Mouse (Mus musculus) small intestine, adult 2 months (tissue): ENCODE measurements at regions not wholly inside any gene's neighbourhood (a gene's known extent, or its start where the extent isn't known, plus 50 kb on each side); places are given as distances from the start of the nearest gene placed in this dataset.

ENCODE experiments used
- CTCF ChIP-seq: fragments of 200-500 bp; IDR thresholded peaks from 2 replicates; pipeline ENCODE4 v1.5.1; 2012; ENCODE audit warnings: low read depth, mild to moderate bottlenecking, control low read depth, inconsistent platforms, low read length, moderate library complexity, mixed read lengths; ENCODE audit not compliant: insufficient replicate concordance, insufficient read length; ENCODE audit errors: extremely low read depth
- POLR2A ChIP-seq: fragments of 200-500 bp; IDR thresholded peaks from 2 replicates; pipeline ENCODE4 v1.6.1; 2012; ENCODE audit warnings: low read depth, mild to moderate bottlenecking, control low read depth, inconsistent platforms, low read length, moderate library complexity

DNA sequence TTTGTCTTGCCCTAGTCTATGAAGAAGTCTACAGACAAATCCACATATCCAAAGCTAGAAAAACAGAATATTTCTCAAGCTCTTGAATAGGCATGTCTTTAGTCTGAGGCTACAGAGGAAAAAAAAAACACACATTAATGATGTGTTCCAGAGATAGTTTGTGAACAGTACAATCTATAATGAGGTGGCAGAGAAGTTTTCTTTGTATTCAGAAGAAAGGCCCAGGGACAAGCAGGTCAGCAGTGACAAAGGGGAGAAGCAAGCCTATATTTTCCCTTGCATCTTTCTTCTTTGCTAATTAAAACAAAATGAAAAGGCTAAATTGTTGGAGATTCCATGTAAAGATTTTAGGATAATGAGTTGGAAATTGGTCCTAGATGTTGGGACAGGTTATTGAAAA lies 414.7 kb downstream of the Tmem161b start:
- TF ChIP-seq POLR2A (no peak), CTCF (no peak)
